Mouse (Mus musculus): Measurements from ENCODE around the gene Zfp710. TPM values are rescaled to one million over a fixed set of nuclear protein-coding genes. Genes with fewer than 3 reads are reported as not detected.
A peak's percentile ranks its signal among the peaks of the same experiment; 100 is the strongest.

Gene Zfp710
- polyA plus RNA-seq, 1 experiment from 2014 or later = 12.4 TPM

DNA sequence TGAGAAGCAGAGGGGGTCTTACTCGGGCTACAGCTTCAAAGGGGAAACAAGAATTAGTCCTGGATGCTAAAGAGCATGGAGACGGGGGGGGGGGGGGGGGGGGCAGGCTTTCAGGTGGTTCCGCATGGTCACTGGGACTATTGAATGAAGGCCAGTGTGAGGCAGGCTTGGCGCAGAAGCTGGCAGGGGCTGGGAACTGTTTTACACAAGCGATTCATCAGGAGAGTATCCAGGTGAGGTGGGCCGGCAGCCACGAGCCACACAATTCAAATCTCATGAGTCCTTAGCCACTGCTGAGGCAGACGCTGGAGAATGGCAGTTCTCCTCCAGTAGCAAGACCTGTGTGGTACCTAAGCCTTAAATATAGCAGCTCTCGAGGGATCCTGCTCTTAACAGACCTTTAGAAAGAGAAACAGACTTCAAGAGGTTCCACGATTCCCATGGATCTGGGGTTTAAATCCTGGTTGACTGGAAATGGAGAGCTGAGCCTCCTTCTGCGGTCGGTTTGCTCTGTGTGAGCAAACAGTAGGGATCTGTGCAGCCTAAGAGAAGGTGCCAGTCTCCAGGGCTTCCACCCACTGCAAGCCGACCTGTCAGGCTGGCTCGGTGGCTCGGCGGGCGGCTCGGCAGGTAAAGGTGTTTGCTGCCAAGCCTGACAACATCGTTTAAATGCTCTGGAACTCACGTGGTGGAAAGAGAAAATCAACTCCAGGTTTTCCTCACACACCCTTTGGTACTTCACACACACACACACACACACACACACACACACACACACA is 19.6 kb upstream of the Zfp710 start:
- Histone ChIP-seq H3K9me3 (replicated peaks; ENCODE audit: control insufficient read depth, low read length) (no peaks in the 10 kb centered on the region), H3K9ac (ENCODE audit: low read length) (no peak overlapping the region), H3K4me3 (ENCODE audit: low read length) (no peak overlapping the region), H3K27me3 (ENCODE audit: control insufficient read depth, insufficient read depth, low read length) (no peaks in the 10 kb centered on the region), H3K4me2 (ENCODE audit: low read depth, low read length) (no peak overlapping the region), H3K4me1 (ENCODE audit: control insufficient read depth, insufficient read depth, low read length) (no peaks in the 10 kb centered on the region), H3K36me3 (ENCODE audit: control insufficient read depth, insufficient read depth) (no peaks in the 10 kb centered on the region), H3K27ac (ENCODE audit: low read length) (no peak overlapping the region)
- 54% methylated on average over 19 of the region's 20 CpGs for whole genome bisulfite sequencing
- ATAC-seq (replicated peaks; ENCODE audit: extremely low read depth, insufficient read depth, low FRiP score) = no peak

- Histone ChIP-seq H3K9me3 (replicated peaks; ENCODE audit: control insufficient read depth, low read length) (no peaks in the 10 kb centered on the region), H3K9ac (ENCODE audit: low read length) (no peak overlapping the region), H3K27ac (ENCODE audit: low read length) (no peak overlapping the region), H3K36me3 (ENCODE audit: control insufficient read depth, insufficient read depth) (no peaks in the 10 kb centered on the region), H3K4me3 (ENCODE audit: low read length) (no peak overlapping the region), H3K4me2 (ENCODE audit: low read depth, low read length) (no peak overlapping the region), H3K4me1 (ENCODE audit: control insufficient read depth, insufficient read depth, low read length) (no peaks in the 10 kb centered on the region), H3K27me3 (ENCODE audit: control insufficient read depth, insufficient read depth, low read length) (no peaks in the 10 kb centered on the region)
- 63% methylated on average over 5 of the region's 5 CpGs for WGBS
- ATAC-seq (replicated peaks; ENCODE audit: extremely low read depth, insufficient read depth, low FRiP score) = no peak
These were observed 13.9 kb upstream of the Zfp710 start for GRCm38 (mm10) chr7:80010680-80011079.

- H3K4me2 ChIP-seq (ENCODE audit: low read depth, low read length) = no peak overlapping the region
- no peak overlapping the region for H3K4me3 ChIP-seq (ENCODE audit: low read length)
- no peak overlapping the region for H3K9ac ChIP-seq (ENCODE audit: low read length)
- no peaks in the 10 kb centered on the region for H3K4me1 ChIP-seq (ENCODE audit: control insufficient read depth, insufficient read depth, low read length)
- WGBS = 54% methylated on average over 2 of the region's 2 CpGs
- no peak for ATAC-seq (replicated peaks; ENCODE audit: extremely low read depth, insufficient read depth, low FRiP score)
- no peak overlapping the region for H3K27ac ChIP-seq (ENCODE audit: low read length)
- no peaks in the 10 kb centered on the region for H3K27me3 ChIP-seq (ENCODE audit: control insufficient read depth, insufficient read depth, low read length)
- H3K9me3 ChIP-seq (replicated peaks; ENCODE audit: control insufficient read depth, low read length) = no peaks in the 10 kb centered on the region
- no peaks in the 10 kb centered on the region for H3K36me3 ChIP-seq (ENCODE audit: control insufficient read depth, insufficient read depth)
These were observed 13.1 kb upstream of the Zfp710 start for GRCm38 (mm10) chr7:80011470-80011869.

DNA sequence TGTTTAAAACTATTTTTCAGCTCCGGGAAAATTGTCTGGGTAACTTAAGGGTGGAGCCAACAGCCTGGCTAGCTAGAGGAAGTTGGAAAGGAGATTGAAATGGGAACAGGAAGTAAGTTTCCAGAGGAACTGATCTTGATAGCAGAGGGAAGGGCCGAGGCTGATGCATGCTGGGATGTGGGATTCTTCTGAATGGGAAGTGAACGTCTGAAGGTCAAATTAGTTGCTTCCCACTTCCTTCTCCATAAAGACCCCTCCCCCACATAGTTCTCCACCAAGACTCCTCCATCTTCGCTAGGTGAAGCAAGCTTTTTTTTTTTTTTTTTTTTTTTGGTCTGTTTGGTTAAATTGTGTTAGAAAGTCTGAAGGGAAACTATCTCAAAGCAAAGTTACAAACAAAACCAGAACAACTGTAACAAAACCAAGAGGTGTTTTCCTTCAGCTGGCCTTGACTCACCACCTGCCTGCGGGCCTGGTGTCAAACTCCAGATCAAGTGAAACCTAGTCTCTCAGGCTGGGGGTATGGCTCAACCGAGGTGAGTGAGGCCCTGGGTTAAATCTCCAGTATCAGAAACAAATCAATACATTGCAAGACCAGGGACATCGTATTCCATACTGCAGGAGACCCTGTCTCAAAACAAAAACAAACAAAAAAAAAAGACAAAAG is 10.6 kb upstream of the Zfp710 start:
- Histone ChIP-seq H3K4me2 (ENCODE audit: low read depth, low read length) (no peak overlapping the region), H3K4me3 (ENCODE audit: low read length) (no peak overlapping the region), H3K9me3 (replicated peaks; ENCODE audit: control insufficient read depth, low read length) (no peaks in the 10 kb centered on the region), H3K27ac (ENCODE audit: low read length) (peak overlapping the region; percentile 55), H3K27me3 (ENCODE audit: control insufficient read depth, insufficient read depth, low read length) (no peaks in the 10 kb centered on the region), H3K9ac (ENCODE audit: low read length) (no peak overlapping the region), H3K4me1 (ENCODE audit: control insufficient read depth, insufficient read depth, low read length) (no peaks in the 10 kb centered on the region), H3K36me3 (ENCODE audit: control insufficient read depth, insufficient read depth) (no peaks in the 10 kb centered on the region)
- no peak for ATAC-seq (replicated peaks; ENCODE audit: extremely low read depth, insufficient read depth, low FRiP score)
- WGBS = 51% methylated on average over 7 of the region's 7 CpGs

GRCm38 (mm10) chr7:80014826-80015755 is 9.5 kb upstream of the Zfp710 start:
- no peak overlapping the region for H3K9ac ChIP-seq (ENCODE audit: low read length)
- H3K9me3 ChIP-seq (replicated peaks; ENCODE audit: control insufficient read depth, low read length) = no peaks in the 10 kb centered on the region
- no peaks in the 10 kb centered on the region for H3K4me1 ChIP-seq (ENCODE audit: control insufficient read depth, insufficient read depth, low read length)
- no peak overlapping the region for H3K4me3 ChIP-seq (ENCODE audit: low read length)
- ATAC-seq (replicated peaks; ENCODE audit: extremely low read depth, insufficient read depth, low FRiP score) = no peak
- WGBS = 84% methylated on average over 21 of the region's 21 CpGs
- H3K4me2 ChIP-seq (ENCODE audit: low read depth, low read length) = no peak overlapping the region
- no peaks in the 10 kb centered on the region for H3K27me3 ChIP-seq (ENCODE audit: control insufficient read depth, insufficient read depth, low read length)
- no peak overlapping the region for H3K27ac ChIP-seq (ENCODE audit: low read length)
- no peaks in the 10 kb centered on the region for H3K36me3 ChIP-seq (ENCODE audit: control insufficient read depth, insufficient read depth)

DNA sequence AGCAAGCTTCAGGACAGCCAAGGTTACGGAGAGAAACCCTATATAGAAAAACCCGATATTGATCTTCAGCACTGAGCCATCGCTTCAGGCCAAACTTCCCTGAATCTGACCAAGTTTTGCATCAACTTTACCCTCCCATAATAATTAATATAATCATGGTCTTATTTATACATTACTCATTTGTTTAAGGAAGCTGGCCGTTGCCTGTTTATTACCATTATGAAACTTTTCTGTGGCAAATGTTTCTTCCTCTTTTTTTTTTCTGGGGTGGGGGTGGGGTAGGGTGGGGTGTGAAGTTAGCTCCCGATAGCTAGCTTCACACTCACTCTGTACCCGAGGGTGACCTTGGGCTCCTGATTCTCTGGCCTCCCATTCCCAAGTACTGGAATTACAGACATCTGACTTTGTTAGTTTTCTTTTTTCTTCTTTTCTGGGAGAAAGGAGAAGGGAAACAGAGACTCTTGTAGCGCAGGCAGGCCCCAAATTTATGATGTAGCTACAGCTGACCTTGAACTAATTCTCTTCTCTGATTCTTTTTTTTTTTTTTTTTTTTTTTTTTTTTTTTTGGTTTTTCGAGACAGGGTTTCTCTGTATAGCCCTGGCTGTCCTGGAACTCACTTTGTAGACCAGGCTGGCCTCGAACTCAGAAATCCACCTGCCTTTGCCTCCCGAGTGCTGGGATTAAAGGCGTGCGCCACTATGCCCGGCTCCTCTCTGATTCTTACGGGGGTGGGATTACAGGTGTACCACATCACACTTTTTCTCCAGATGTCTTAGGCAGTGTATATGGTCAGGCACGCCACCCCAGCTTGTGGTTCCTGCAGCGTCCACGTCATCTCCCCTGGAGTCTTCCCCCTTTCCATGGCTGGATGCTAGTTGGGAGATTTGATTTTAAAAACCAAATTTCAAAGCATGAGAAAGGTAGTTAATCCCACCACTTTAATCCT is 5.8 kb upstream of the Zfp710 start:
- ATAC-seq (replicated peaks; ENCODE audit: extremely low read depth, insufficient read depth, low FRiP score) = no peak
- H3K9me3 ChIP-seq (replicated peaks; ENCODE audit: control insufficient read depth, low read length) = no peaks in the 10 kb centered on the region
- 80% methylated on average over 16 of the region's 17 CpGs for WGBS
- no peaks in the 10 kb centered on the region for H3K27me3 ChIP-seq (ENCODE audit: control insufficient read depth, insufficient read depth, low read length)
- no peak overlapping the region for H3K4me3 ChIP-seq (ENCODE audit: low read length)
- no peaks in the 10 kb centered on the region for H3K36me3 ChIP-seq (ENCODE audit: control insufficient read depth, insufficient read depth)
- no peak overlapping the region for H3K4me2 ChIP-seq (ENCODE audit: low read depth, low read length)
- no peak overlapping the region for H3K27ac ChIP-seq (ENCODE audit: low read length)
- no peaks in the 10 kb centered on the region for H3K4me1 ChIP-seq (ENCODE audit: control insufficient read depth, insufficient read depth, low read length)
- H3K9ac ChIP-seq (ENCODE audit: low read length) = no peak overlapping the region

DNA sequence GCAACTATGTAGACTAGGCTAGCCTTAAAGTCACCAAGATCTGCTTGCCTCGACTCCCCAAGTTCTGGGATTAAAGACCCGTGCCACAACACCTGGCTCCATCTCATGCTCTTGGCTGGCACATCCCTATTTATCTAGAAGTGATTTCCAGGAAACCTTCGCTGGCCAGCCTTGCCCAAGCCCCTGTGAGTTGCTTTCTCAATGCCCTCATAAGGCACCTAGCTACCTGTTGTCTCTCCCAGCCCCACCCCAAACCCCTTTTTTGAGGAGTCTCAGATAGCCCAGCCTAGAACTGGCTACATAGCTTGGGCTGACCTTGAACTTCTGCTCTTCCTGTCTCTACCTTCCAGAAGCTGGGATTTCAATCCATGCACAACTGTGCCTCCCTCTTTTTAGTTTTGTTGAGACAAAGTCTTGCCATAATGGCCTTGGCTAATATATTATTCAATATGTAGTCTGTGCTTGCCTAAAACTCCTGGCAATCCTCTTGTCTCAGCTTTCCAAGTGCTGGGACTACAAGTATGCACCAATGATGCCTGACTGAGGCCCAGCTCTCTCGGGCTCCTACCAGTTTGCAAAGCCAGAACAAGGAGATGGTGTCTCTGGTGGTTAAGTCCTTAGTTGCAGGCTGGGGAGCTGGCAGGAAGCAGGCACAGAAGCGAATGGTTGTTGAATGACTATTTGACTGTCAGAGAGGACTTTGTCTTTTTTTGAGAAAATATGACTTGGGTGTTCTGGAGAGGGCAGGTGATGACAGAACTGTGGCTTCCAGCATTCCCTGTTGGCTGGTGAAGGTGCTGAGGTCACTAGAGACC is 786 bp upstream of the Zfp710 start:
- ATAC-seq (replicated peaks; ENCODE audit: extremely low read depth, insufficient read depth, low FRiP score) = no peak
- peak overlapping the region; percentile 97 for H3K27ac ChIP-seq (ENCODE audit: low read length)
- no peaks in the 10 kb centered on the region for H3K36me3 ChIP-seq (ENCODE audit: control insufficient read depth, insufficient read depth)
- peak overlapping the region; percentile 100; the same call in 1 of the 2 replicates for H3K4me2 ChIP-seq (ENCODE audit: low read depth, low read length)
- H3K4me3 ChIP-seq (ENCODE audit: low read length) = no peak overlapping the region; the same call in 1 of the 2 replicates
- no peak overlapping the region; the same call in 1 of the 2 replicates for H3K9ac ChIP-seq (ENCODE audit: low read length)
- no peaks in the 10 kb centered on the region for H3K9me3 ChIP-seq (replicated peaks; ENCODE audit: control insufficient read depth, low read length)
- no peaks in the 10 kb centered on the region for H3K27me3 ChIP-seq (ENCODE audit: control insufficient read depth, insufficient read depth, low read length)
- WGBS = 72% methylated on average over 5 of the region's 5 CpGs
- H3K4me1 ChIP-seq (ENCODE audit: control insufficient read depth, insufficient read depth, low read length) = peaks cover 18% of the 10 kb centered on the region
